Mouse (Mus musculus) sigmoid colon, adult 10 weeks (tissue): ENCODE data around the gene Sec61a2. TPM values are rescaled to one million over a fixed set of nuclear protein-coding genes. Genes with fewer than 3 reads are reported as not detected.

Experiments used
- polyA plus RNA-seq: library from polyadenylated mRNA; stranded (reverse); fragments of 350-450 nt; fragmentation: Illumina TruSeq; extraction: RNeasy Lipid Tissue Mini Kit (QIAGEN cat#74804); gene quantifications from one replicate; pipeline ENCODE4 v1.2.3, GENCODE M21; 2014; ENCODE audit warnings: low read depth, low replicate concordance

Gene Sec61a2
- 76.6 TPM for polyA plus RNA-seq

DNA sequence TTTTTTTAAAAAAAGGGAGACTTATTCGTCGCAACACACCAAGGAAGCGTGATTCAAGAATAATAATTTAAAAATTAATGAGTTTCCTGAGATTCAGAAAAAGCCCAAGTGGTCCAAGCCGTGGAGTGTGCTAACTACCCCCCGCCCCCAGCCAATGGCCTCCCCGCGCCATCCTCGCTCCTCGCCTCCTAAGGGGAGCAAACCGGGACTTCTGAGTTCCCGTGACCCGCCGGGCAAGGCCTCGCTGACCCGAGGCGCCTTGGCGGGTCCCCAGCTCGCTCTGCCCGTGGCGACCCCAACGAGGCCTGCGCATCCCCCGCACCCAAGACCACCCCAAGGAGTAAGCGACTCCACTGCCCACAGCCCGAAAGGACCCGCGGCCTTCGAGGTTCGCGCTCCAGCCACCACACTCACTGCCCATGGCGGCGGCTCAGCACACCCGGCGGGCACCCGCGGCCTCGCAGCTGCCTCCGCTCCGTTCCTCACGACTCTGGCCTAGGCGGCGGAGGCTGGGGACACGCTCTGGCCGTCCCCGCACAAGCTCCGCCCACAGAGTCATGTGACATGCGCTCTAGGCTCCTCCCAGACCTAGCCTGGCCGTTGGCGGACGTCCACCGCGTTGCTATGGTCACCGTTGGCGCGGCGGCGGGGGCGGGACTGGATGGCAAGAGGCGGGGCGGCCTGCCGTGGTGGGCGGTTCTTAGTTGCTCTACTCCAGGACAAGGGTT lies at the start of gene Sec61a2:
Sec61a2 (minus strand) TSS at position 590 of the 728 bp plus-strand sequence.

DNA sequence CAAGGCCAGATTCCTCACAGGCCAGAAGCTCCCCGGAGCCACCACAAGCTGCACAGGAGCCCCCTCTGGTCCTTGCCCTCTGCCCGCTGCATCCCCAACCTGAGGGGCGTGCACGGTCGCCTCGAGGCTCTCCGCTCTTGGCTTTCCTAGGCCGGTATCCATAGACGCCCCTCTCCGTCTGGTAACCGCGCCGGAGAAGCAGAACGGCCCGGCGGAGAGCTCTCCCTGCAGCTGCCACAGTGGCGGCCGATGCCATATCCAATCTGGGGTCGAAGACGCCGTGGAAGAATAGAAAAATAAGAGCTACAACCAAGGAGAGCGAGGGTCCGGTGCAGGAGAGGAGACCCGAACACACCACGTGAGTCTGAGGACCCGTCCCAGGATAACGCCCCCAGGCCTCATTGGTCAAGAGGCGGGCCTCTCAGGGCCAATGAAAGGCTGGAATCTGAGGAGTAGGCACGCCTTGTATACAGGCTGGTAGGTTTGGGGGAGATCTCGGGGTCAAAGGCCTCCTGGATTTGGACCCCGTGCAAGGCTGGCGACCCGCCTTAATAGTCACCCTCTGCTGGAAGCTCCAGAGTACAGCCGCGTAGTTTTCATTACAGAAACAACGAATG lies 47.3 kb upstream of the Sec61a2 start, which contains the start of gene Dhtkd1:
Dhtkd1 (minus strand) TSS at position 377 of the 617 bp plus-strand sequence.

DNA sequence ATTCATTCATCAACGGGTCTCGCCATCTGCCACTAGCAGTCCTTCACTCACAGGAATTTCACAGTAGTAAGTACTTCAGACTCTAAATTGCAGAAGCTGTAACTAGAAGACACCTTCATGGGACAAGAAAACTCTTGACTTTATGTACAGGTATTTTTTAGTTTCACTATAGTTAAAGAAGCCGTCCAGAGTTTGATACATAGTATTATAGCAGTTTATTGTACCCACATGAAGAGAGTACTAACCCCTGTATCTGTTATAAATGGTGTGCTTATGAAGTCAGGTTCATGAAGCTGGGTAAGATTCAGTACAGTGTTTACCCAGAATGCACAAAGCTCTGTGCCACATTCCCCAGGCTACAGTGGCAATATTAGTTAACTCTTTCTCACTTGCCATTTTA lies 32.4 kb downstream of the Sec61a2 start, which contains the start of gene Gm13199:
Gm13199 (minus strand) TSS at position 101 of the 400 bp plus-strand sequence.

DNA sequence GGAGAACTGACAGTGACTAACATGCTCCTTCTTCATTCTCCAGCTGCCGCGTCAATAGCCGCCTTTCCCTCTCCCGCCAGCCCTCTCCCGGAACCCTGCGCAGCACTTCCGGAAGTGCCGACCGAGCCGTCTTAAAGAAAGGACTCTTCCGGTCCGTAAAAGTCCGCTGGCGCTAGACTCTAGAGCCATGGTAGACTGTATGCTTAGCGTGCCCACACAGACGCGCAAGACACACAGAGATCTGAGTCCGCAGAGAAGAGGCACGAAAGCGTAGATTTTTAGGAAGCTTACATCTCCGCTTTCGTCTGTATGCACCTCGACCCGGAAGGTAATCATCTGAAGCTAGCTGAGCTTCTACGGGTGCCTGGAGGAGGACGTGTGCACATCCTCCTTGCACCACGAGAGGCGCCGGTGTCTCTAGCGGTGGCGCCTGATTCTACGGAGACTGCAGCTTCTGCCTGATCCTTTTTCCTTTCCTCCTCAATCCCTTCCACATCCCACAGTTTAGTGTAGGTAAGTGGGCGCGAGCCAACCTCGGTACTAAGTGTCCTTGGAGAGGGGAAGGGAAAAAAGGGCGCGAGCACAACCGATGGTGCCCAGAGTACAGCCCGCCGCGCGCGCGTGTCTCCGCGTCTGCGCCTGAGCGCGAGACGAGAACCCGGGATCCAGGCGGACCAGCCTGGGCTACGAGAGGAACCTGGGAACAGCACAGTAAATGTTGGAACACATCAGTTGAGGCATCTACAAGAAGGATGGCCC lies 50.2 kb downstream of the Sec61a2 start, which contains the start of the genes Nudt5 and Cdc123:
Nudt5 (plus strand) TSS at position 147 of the 759 bp plus-strand sequence.
Cdc123 (minus strand) TSS at position 292 of the 759 bp plus-strand sequence.

Other genes with a start within 250 kb of the Sec61a2 start
- gene Camk1d, start 180.9 kb downstream of the Sec61a2 start, polyA plus RNA-seq: 57.8 TPM
- 38.7 TPM for gene Nudt5, start 50.4 kb downstream of the Sec61a2 start, polyA plus RNA-seq
- gene Cdc123, start 50.3 kb downstream of the Sec61a2 start, polyA plus RNA-seq: 215 TPM
- gene Gm13199, start 32.5 kb downstream of the Sec61a2 start, polyA plus RNA-seq: not detected
- gene Dhtkd1, start 47.4 kb upstream of the Sec61a2 start, polyA plus RNA-seq: 0.82 TPM
- gene Upf2, start 56.0 kb upstream of the Sec61a2 start, polyA plus RNA-seq: 66.7 TPM
- gene Proser2, start 234.8 kb upstream of the Sec61a2 start, polyA plus RNA-seq: 3.3 TPM